ENCODE assay signal across 8 mouse cellular contexts in the genomic region with DNA sequence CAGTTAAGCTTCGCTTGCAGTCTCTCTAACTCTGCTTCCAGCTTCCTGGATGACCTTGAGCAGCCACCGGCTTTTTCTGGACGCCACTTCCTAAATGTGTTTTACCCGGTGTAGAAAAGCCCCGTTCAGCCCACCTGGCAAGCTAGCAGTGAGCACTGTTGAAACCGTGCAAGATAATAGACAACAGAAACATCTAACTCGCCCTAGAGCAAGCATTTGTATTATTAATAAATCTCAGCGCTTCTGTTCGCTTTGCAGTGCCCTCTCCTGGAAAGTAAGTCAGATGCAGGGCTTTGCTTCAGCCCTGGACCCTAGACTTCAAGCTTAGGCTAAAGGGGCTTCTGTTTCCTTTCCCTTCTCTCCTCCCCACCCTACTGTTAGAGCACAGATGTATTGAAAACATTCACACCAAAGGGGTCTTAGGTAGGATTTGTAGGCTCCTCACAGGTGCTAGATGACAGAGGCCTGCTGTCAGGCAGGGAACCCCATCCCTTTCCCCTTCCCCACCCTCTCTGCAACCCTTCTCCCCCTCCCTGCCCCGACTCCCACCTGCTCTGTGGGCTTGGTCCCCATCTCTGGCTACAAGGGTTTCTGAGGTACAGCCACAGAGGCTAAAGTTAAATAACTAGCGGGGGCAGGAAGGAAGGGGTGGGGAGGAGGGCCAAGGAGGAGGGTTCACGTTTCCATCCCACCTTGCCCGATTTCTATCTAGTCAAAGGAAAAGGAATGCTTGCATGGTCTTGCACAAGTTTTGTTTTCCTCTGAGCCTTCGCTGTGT. TPM values are rescaled to one million over a fixed set of nuclear protein-coding genes. Genes with fewer than 3 reads are reported as not detected.
DNase-seq lines count a peak whose midpoint lies in the region; ATAC-seq and TF ChIP-seq lines count a peak whose summit lies in the region.

A gene (minus strand): TSS at position 593 of the 778 bp plus-strand sequence.

- no peaks in the 10 kb centered on the region for H3K36me3 ChIP-seq in hindbrain, embryonic 15.5 days
- H3K36me3 ChIP-seq in midbrain, embryonic 15.5 days (replicated peaks): no peaks in the 10 kb centered on the region

- peak within 1 kb of the TSS; percentile 62 for H3K9ac ChIP-seq in hindbrain, embryonic 15.5 days
- peak within 1 kb of the TSS; percentile 46 for H3K9ac ChIP-seq in midbrain, embryonic 15.5 days

- peaks cover 18% of the 10 kb centered on the region for H3K4me1 ChIP-seq in lung, adult 2 months (ENCODE audit: control insufficient read depth, insufficient read depth, low read length)
- H3K4me1 ChIP-seq in hindbrain, embryonic 15.5 days (replicated peaks): peaks cover 72% of the 10 kb centered on the region
- peaks cover 74% of the 10 kb centered on the region for H3K4me1 ChIP-seq in midbrain, embryonic 15.5 days

- H3K9me3 ChIP-seq in hindbrain, embryonic 15.5 days: no peaks in the 10 kb centered on the region
- no peaks in the 10 kb centered on the region for H3K9me3 ChIP-seq in midbrain, embryonic 15.5 days

- no peak for DNase-seq in lung, adult 2 months
- DNase-seq in lung, postnatal 14 days: no peak
- peak; percentile 50 for DNase-seq in embryo, embryonic 10.5 days (ENCODE audit: low spot score)
- DNase-seq in frontal cortex, postnatal 14 days (ENCODE audit: low spot score in 2 of 2): no peak
- DNase-seq in spleen, adult 18-20 months: no peak
- DNase-seq in layer of hippocampus, postnatal 36 days: no peak

- peak; percentile 38 for TF ChIP-seq CTCF in lung, adult 2 months (IDR thresholded peaks at IDR 0.05; ENCODE audit: insufficient read depth, low read length)

- ATAC-seq in hindbrain, embryonic 15.5 days (ENCODE audit: low FRiP score, low read depth): no peak
- no peak for ATAC-seq in midbrain, embryonic 15.5 days (replicated peaks)

- H3K4me3 ChIP-seq in lung, adult 2 months (replicated peaks; ENCODE audit: extremely low read depth, low read depth, low read length): peak within 1 kb of the TSS; percentile 37
- H3K4me3 ChIP-seq in hindbrain, embryonic 15.5 days: peak within 1 kb of the TSS; percentile 54
- H3K4me3 ChIP-seq in midbrain, embryonic 15.5 days: peak within 1 kb of the TSS; percentile 43

- peak within 1 kb of the TSS; percentile 71 for H3K4me2 ChIP-seq in hindbrain, embryonic 15.5 days
- H3K4me2 ChIP-seq in midbrain, embryonic 15.5 days: peak within 1 kb of the TSS; percentile 57

- no peak for TF ChIP-seq POLR2A in lung, adult 2 months (IDR thresholded peaks at IDR 0.05; ENCODE audit: borderline replicate concordance, extremely low read depth, low read depth, low read length)

- 20% methylated on average over 14 of the region's 14 CpGs for WGBS in lung, adult 2 months
- WGBS in hindbrain, embryonic 15.5 days: 20% methylated on average over 14 of the region's 14 CpGs
- WGBS in midbrain, embryonic 15.5 days: 19% methylated on average over 14 of the region's 14 CpGs

- H3K27me3 ChIP-seq in hindbrain, embryonic 15.5 days: peaks cover 24% of the 10 kb centered on the region
- H3K27me3 ChIP-seq in midbrain, embryonic 15.5 days (replicated peaks): peaks cover 25% of the 10 kb centered on the region

- peak within 1 kb of the TSS; percentile 85 for H3K27ac ChIP-seq in hindbrain, embryonic 15.5 days (replicated peaks)
- peak within 1 kb of the TSS; percentile 66 for H3K27ac ChIP-seq in midbrain, embryonic 15.5 days

RNA-seq across cellular contexts. Expression of the gene that starts here (rescaled TPM):
- polyA plus RNA-seq in lung, adult 2 months (2012; rRNA removed): 0.45 and 0.62 TPM in 2 replicates
- polyA plus RNA-seq in hindbrain, embryonic 15.5 days (2015; fragmentation: Nextera tagmentation; extraction: Ambion mirVana): 0.63 and 0.70 TPM in 2 replicates
- polyA plus RNA-seq in midbrain, embryonic 15.5 days (2015; fragmentation: Nextera tagmentation; extraction: Ambion mirVana): 0.31 and 0.36 TPM in 2 replicates
- total RNA-seq in layer of hippocampus, postnatal 36 days (2021): not detected
